Mouse (Mus musculus) midbrain, embryonic 12.5 days (tissue): ENCODE measurements at regions not wholly inside any gene's neighbourhood (a gene's known extent, or its start where the extent isn't known, plus 50 kb on each side); places are given as distances from the start of the nearest gene placed in this dataset.
"Not testable (repeated sequence)": the region's sequence is repeated elsewhere in the genome, so short reads cannot be mapped to it uniquely, and the experiment has no call there.

Experiments used
- ATAC-seq: fragments of 200-750 bp; cut with Nextera tagmentation; 2 replicates; pipeline ENCODE4 v1.8.0; 2017; ENCODE audit warnings: low read depth, moderate TSS enrichment, moderate library complexity; ENCODE audit not compliant: low FRiP score
- H3K27ac ChIP-seq: fragments of 300-500 bp; sonication (generic); replicated peaks from 2 replicates; pipeline ENCODE4 v1.5.1; 2016; ENCODE audit warnings: mild to moderate bottlenecking
- H3K27me3 ChIP-seq: fragments of 300-500 bp; sonication (generic); 2 replicates; pipeline ENCODE4 v1.6.1; 2016; ENCODE audit warnings: mild to moderate bottlenecking
- H3K36me3 ChIP-seq: fragments of 300-500 bp; sonication (generic); 2 replicates; pipeline ENCODE4 v1.6.1; 2016
- H3K4me1 ChIP-seq: fragments of 300-500 bp; sonication (generic); 2 replicates; pipeline ENCODE4 v1.6.1; 2016
- H3K4me2 ChIP-seq: fragments of 300-500 bp; sonication (generic); replicated peaks from 2 replicates; pipeline ENCODE4 v1.6.1; 2016; ENCODE audit warnings: mild to moderate bottlenecking, moderate library complexity
- H3K4me3 ChIP-seq: fragments of 300-500 bp; sonication (generic); 2 replicates; pipeline ENCODE4 v1.5.1; 2016; ENCODE audit warnings: mild to moderate bottlenecking
- H3K9ac ChIP-seq: fragments of 300-500 bp; sonication (generic); replicated peaks from 2 replicates; pipeline ENCODE4 v1.6.1; 2016; ENCODE audit warnings: mild to moderate bottlenecking, moderate library complexity
- H3K9me3 ChIP-seq: fragments of 300-500 bp; sonication (generic); 2 replicates; pipeline ENCODE4 v1.6.1; 2016; ENCODE audit warnings: mild to moderate bottlenecking
- WGBS: fragments of 180-500 bp; shearing (Covaris S2); methylation state at CpG from one replicate; pipeline ENCODE4 v1.1.7; 2016; 5-methylcytosine and 5-hydroxymethylcytosine counted together

DNA sequence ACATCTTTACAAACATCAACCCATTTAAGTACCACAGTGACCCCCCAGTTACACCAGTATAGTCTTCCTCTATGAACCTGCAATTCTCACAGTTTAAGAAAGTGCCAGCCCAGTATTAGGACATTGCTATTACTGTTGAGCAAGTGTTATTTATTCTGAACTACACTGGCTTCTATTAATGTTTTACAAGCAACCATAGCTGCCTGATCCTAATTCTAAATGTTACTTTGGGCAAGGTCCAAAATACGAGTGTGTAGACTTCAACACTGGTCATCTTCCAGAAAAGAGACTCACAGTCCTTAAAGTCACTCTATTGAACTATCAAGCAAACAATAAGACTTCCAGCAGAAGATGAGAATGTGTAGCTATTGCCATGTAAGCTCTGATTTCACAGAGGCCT, 146.0 kb upstream of the Dlgap1 start:
- no peaks in the 10 kb centered on the region for H3K36me3 ChIP-seq
- no peaks in the 10 kb centered on the region for H3K4me1 ChIP-seq
- no peak for ATAC-seq
- 86% methylated on average over 1 of the region's 1 CpGs for WGBS
- H3K27ac ChIP-seq, result no peak overlapping the region
- H3K4me2 ChIP-seq, result no peak overlapping the region
- no peak overlapping the region for H3K9ac ChIP-seq
- H3K27me3 ChIP-seq, result no peaks in the 10 kb centered on the region
- no peak overlapping the region for H3K4me3 ChIP-seq
- no peaks in the 10 kb centered on the region for H3K9me3 ChIP-seq

DNA sequence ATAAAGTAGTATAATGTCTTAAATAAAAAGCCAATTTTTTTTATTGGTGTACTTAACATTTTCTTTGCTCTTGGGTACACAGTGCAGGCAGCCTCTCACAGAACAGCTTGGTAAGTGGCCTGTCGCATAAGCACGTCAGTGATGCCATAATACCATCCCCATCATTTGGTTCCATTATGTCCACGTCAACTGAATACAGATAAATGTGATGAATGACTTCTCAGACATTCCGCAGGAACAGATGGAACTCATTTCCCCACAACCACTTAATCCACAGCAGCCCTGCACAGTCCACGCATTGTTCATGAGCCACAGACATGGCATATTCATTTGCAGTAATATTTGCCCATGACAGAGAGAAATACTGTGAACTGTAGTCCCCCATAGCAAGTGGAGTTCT, 127.6 kb upstream of the Dlgap1 start:
- no peak overlapping the region for H3K9ac ChIP-seq
- 74% methylated on average over 5 of the region's 5 CpGs for WGBS
- H3K4me2 ChIP-seq, result no peak overlapping the region
- no peak overlapping the region for H3K27ac ChIP-seq
- H3K4me1 ChIP-seq, result no peaks in the 10 kb centered on the region
- no peaks in the 10 kb centered on the region for H3K9me3 ChIP-seq
- no peak overlapping the region for H3K4me3 ChIP-seq
- no peaks in the 10 kb centered on the region for H3K27me3 ChIP-seq
- no peaks in the 10 kb centered on the region for H3K36me3 ChIP-seq
- no peak for ATAC-seq

- Histone ChIP-seq H3K27me3 (no peaks in the 10 kb centered on the region), H3K4me3 (no peak overlapping the region), H3K4me1 (no peaks in the 10 kb centered on the region), H3K9me3 (no peaks in the 10 kb centered on the region), H3K36me3 (no peaks in the 10 kb centered on the region), H3K27ac (no peak overlapping the region), H3K9ac (no peak overlapping the region), H3K4me2 (no peak overlapping the region)
- WGBS, result 64% methylated on average over 1 of the region's 1 CpGs
- no peak for ATAC-seq
Observed at GRCm38 (mm10) chr17:69848306-69848705, 120.6 kb upstream of the Dlgap1 start.

GRCm38 (mm10) chr17:69850075-69850474, 118.8 kb upstream of the Dlgap1 start:
- Histone ChIP-seq H3K4me2 (no peak overlapping the region), H3K9ac (no peak overlapping the region)

GRCm38 (mm10) chr17:69879958-69880357, 88.9 kb upstream of the Dlgap1 start:
- not testable (repeated sequence) for H3K4me3 ChIP-seq, ATAC-seq, H3K9ac ChIP-seq, H3K4me1 ChIP-seq, H3K4me2 ChIP-seq, H3K36me3 ChIP-seq, H3K27me3 ChIP-seq, H3K27ac ChIP-seq, H3K9me3 ChIP-seq
- WGBS, result 86% methylated on average over 8 of the region's 8 CpGs

More at GRCm38 (mm10) chr17:69850075-69850474, 118.8 kb upstream of the Dlgap1 start:
- no peaks in the 10 kb centered on the region for H3K4me1 ChIP-seq
- H3K9me3 ChIP-seq, result no peaks in the 10 kb centered on the region
- no peak overlapping the region for H3K27ac ChIP-seq
- no peak overlapping the region for H3K4me3 ChIP-seq
- WGBS, result 14% methylated on average over 1 of the region's 1 CpGs
- no peak for ATAC-seq
- H3K36me3 ChIP-seq, result no peaks in the 10 kb centered on the region
- H3K27me3 ChIP-seq, result no peaks in the 10 kb centered on the region

GRCm38 (mm10) chr17:69893980-69894379, 74.9 kb upstream of the Dlgap1 start:
- H3K4me1 ChIP-seq, result no peaks in the 10 kb centered on the region
- no peaks in the 10 kb centered on the region for H3K36me3 ChIP-seq
- H3K27me3 ChIP-seq, result no peaks in the 10 kb centered on the region
- no peak overlapping the region for H3K27ac ChIP-seq
- no peak for ATAC-seq
- no peak overlapping the region for H3K4me2 ChIP-seq
- H3K9me3 ChIP-seq, result no peaks in the 10 kb centered on the region
- no peak overlapping the region for H3K9ac ChIP-seq
- WGBS, result 76% methylated on average over 4 of the region's 4 CpGs
- no peak overlapping the region for H3K4me3 ChIP-seq
